Mouse (Mus musculus) adrenal gland, postnatal 36 days (tissue): Measurements from ENCODE around the gene Kif1a. TPM values are rescaled to one million over a fixed set of nuclear protein-coding genes. Genes with fewer than 3 reads are reported as not detected.
"Not testable (repeated sequence)": the region's sequence is repeated elsewhere in the genome, so short reads cannot be mapped to it uniquely, and the experiment has no call there.

Experiments
- DNase-seq, 2 experiments: peaks; one replicate each; pipeline ENCODE4 v3.0.0; 2021; ENCODE audit warnings: mixed read lengths in 1 of 2
- total RNA-seq, 2 experiments: library from RNA; stranded (reverse); gene quantifications; 2 replicates each; pipeline ENCODE4 v1.2.3; 2021

The Kif1a gene
- total RNA-seq, 2 experiments from 2014 or later = 20.7 to 27.9 TPM

GRCm38 (mm10) chr1:92970791-92971190, 131.0 kb downstream of the Kif1a start:
- not testable (repeated sequence) for DNase-seq

Other genes starting within 250 kb of the Kif1a start
- 1 to 10 TPM in 1 of 2 experiments, under 1 TPM in 1; 0.93 to 1.0 TPM for gene Ankmy1, start 199.0 kb downstream of the Kif1a start, total RNA-seq
- 10 to 100 TPM; 12.0 to 13.7 TPM for gene Dusp28, start 195.0 kb downstream of the Kif1a start, total RNA-seq
- gene Rnpepl1, start 191.2 kb downstream of the Kif1a start, total RNA-seq = 10 to 100 TPM; 66.5 to 79.4 TPM
- gene Capn10, start 167.6 kb downstream of the Kif1a start, total RNA-seq = 10 to 100 TPM; 16.0 to 16.7 TPM
- gene Gpr35, start 151.1 kb downstream of the Kif1a start, total RNA-seq = 1 to 10 TPM in 1 of 2 experiments, under 1 TPM in 1; 0.53 to 1.9 TPM
- not detected for gene Aqp12, start 95.6 kb downstream of the Kif1a start, total RNA-seq
- not detected for gene Agxt, start 33.3 kb upstream of the Kif1a start, total RNA-seq
- gene 2310007B03Rik, start 59.0 kb upstream of the Kif1a start, total RNA-seq = not detected
- gene Crocc2, start 66.8 kb upstream of the Kif1a start, total RNA-seq = under 1 TPM in 1 of 2 experiments, not detected in 1; 0.03 TPM
- 10 to 100 TPM; 15.5 to 18.3 TPM for gene Sned1, start 133.9 kb upstream of the Kif1a start, total RNA-seq
- gene Mterf4, start 204.0 kb upstream of the Kif1a start, total RNA-seq = 10 to 100 TPM; 23.0 to 24.9 TPM
- 10 to 100 TPM; 31.8 to 32.5 TPM for gene Ppp1r7, start 240.9 kb upstream of the Kif1a start, total RNA-seq
- gene Pask, start 241.5 kb upstream of the Kif1a start, total RNA-seq = 1 to 10 TPM; 3.3 to 3.7 TPM